Mouse (Mus musculus) lung, postnatal 0 days (tissue): ENCODE data around the gene Olfr769. TPM values are rescaled to one million over a fixed set of nuclear protein-coding genes. Genes with fewer than 3 reads are reported as not detected.
"Not testable (repeated sequence)": the region's sequence is repeated elsewhere in the genome, so short reads cannot be mapped to it uniquely, and the experiment has no call there.

Experiments used
- ATAC-seq: fragments of 200-750 bp; cut with Nextera tagmentation; 2 replicates; pipeline ENCODE4 v1.8.0; 2017; ENCODE audit warnings: moderate library complexity
- DNase-seq: peaks from one replicate; pipeline ENCODE4 v3.0.0-alpha.2; 2016; ENCODE audit warnings: low spot score
- H3K27ac ChIP-seq: fragments of 300-500 bp; sonication (generic); 2 replicates; pipeline ENCODE4 v1.5.1; 2014; ENCODE audit warnings: antibody characterized with exemption, mild to moderate bottlenecking, low read length, mixed read lengths
- H3K27me3 ChIP-seq: fragments of 300-500 bp; sonication (generic); replicated peaks from 2 replicates; pipeline ENCODE4 v1.6.1; 2014; ENCODE audit warnings: low read length, mixed read lengths; ENCODE audit not compliant: insufficient read depth
- H3K36me3 ChIP-seq: fragments of 300-500 bp; sonication (generic); 2 replicates; pipeline ENCODE4 v1.6.1; 2014; ENCODE audit warnings: low read length, mixed read lengths; ENCODE audit not compliant: insufficient read depth
- H3K4me1 ChIP-seq: fragments of 300-500 bp; sonication (generic); 2 replicates; pipeline ENCODE4 v1.6.1; 2014; ENCODE audit warnings: antibody characterized with exemption, low read depth, low read length, mixed read lengths; ENCODE audit not compliant: insufficient read depth
- H3K4me2 ChIP-seq: fragments of 300-500 bp; sonication (generic); replicated peaks from 2 replicates; pipeline ENCODE4 v1.6.1; 2014; ENCODE audit warnings: low read depth, mild to moderate bottlenecking, low read length, moderate library complexity, mixed read lengths
- H3K4me3 ChIP-seq: fragments of 300-500 bp; sonication (generic); 2 replicates; pipeline ENCODE4 v1.5.1; 2014; ENCODE audit warnings: low read depth, low read length
- H3K9ac ChIP-seq: fragments of 300-500 bp; sonication (generic); replicated peaks from 2 replicates; pipeline ENCODE4 v1.6.1; 2014; ENCODE audit warnings: low read depth, mild to moderate bottlenecking
- H3K9me3 ChIP-seq: fragments of 300-500 bp; sonication (generic); 2 replicates; pipeline ENCODE4 v1.6.1; 2016; ENCODE audit warnings: low read length, mixed read lengths
- CTCF ChIP-seq: IDR thresholded peaks from 2 replicates; pipeline ENCODE4 v1.5.1; 2016; ENCODE audit warnings: antibody characterized with exemption, mild to moderate bottlenecking
- EP300 ChIP-seq: IDR thresholded peaks from 2 replicates; pipeline ENCODE4 v1.6.1; 2016; ENCODE audit warnings: antibody characterized with exemption, mild to moderate bottlenecking, control low read depth
- WGBS: fragments of 180-500 bp; shearing (Covaris S2); extraction: QIAGEN DNeasy Blood & Tissue Kit; methylation state at CpG from one replicate; pipeline ENCODE4 v1.1.7; 2014; 5-methylcytosine and 5-hydroxymethylcytosine counted together
- polyA plus RNA-seq: library from polyadenylated mRNA; unstranded; fragments of >200 nt; fragmentation: Nextera tagmentation; extraction: Ambion mirVana; gene quantifications from 2 replicates; pipeline ENCODE4 v1.2.1, GENCODE M21; 2015

Olfr769 gene
- polyA plus RNA-seq: not detected in 2 replicates

DNA sequence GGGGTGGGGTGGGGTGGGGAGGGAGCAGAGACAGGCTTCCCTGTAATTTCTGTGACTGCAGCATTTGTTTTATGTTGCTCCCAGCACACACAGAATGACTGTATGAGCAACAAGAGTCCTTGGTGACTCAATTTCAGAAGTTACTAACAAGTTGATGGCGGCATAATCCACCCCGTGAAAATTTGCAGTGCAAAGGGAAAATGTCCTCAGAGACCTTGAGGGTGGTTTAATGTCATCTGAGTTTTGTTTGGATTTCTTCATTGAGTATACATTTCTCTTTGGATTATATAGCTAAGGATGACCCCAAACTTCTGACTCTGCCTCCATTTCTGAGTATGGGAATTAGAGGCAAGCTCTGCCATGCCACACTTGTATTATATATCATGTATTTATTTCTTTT, at the start of gene Olfr769:
TSS of gene Olfr769 (minus strand) at position 101 of the 400 bp plus-strand sequence.
- no peaks in the 10 kb centered on the region for H3K9me3 ChIP-seq
- H3K4me1 ChIP-seq: no peaks in the 10 kb centered on the region
- H3K4me3 ChIP-seq: no peak within 1 kb of the TSS
- H3K27ac ChIP-seq: no peak within 1 kb of the TSS
- no peaks in the 10 kb centered on the region for H3K27me3 ChIP-seq
- H3K36me3 ChIP-seq: no peaks in the 10 kb centered on the region
- TF ChIP-seq EP300 (no peak), CTCF (no peak)
- no peak within 1 kb of the TSS for H3K4me2 ChIP-seq
- WGBS: 72% methylated on average over 2 of the region's 2 CpGs
- ATAC-seq (no peak), DNase-seq (no peak)
- no peak within 1 kb of the TSS for H3K9ac ChIP-seq

DNA sequence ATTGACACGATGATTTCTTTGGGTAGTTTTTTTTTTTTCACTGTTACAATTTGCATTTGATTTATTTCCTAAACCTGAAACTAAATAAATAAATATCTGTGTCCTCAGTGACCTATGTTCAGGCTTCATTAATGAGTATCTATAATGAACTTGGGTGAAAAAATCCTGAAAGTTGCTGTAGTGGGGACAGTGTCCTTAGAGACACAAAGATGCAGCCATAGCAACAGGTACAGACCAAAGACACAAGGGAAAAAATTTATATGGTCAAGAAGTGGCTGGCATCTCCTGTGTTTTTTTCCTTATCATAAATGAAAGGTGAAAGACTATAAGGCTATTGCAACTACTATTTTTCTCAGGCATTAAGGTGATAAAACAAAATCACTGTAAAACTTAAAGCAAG, 47.0 kb upstream of the Olfr769 start, which contains the start of gene Olfr771:
TSS of gene Olfr771 (minus strand) at position 101 of the 400 bp plus-strand sequence.
- Histone ChIP-seq H3K4me3 (no peak within 1 kb of the TSS), H3K27me3 (no peaks in the 10 kb centered on the region), H3K9ac (no peak within 1 kb of the TSS), H3K27ac (no peak within 1 kb of the TSS), H3K9me3 (no peaks in the 10 kb centered on the region), H3K4me2 (no peak within 1 kb of the TSS), H3K4me1 (no peaks in the 10 kb centered on the region), H3K36me3 (no peaks in the 10 kb centered on the region)
- 73% methylated on average over 1 of the region's 1 CpGs for WGBS
- ATAC-seq (no peak), DNase-seq (no peak)
- TF ChIP-seq EP300: no peak
- TF ChIP-seq CTCF: no peak

DNA sequence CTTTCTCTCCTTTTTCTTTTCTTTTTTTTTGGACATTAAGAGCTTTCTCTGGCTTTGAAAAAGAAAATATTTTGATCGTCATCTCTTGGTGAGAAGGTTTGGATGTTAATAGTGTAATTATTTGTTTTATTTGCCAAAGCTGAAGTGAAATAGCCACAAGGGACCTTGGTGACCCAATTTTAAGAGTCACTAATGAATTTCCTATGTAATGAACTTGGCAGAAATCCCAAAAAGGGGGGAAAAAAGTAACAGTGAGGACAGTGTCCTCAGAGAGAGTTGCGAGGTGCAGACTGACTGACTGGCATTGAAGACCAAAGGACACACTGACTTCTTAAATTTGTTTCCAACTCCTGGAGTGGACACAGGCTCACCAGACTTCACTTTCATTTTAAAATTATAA, 21.2 kb upstream of the Olfr769 start, which contains the start of gene Olfr770:
TSS of gene Olfr770 (minus strand) at position 101 of the 400 bp plus-strand sequence.
- Histone ChIP-seq H3K4me1 (no peaks in the 10 kb centered on the region), H3K9ac (no peak within 1 kb of the TSS), H3K27ac (no peak within 1 kb of the TSS), H3K36me3 (no peaks in the 10 kb centered on the region), H3K27me3 (no peaks in the 10 kb centered on the region), H3K4me3 (no peak within 1 kb of the TSS), H3K4me2 (no peak within 1 kb of the TSS), H3K9me3 (no peaks in the 10 kb centered on the region)
- no peak for ATAC-seq
- no peak for DNase-seq
- no peak for TF ChIP-seq EP300
- WGBS: 74% methylated on average over 2 of the region's 2 CpGs

DNA sequence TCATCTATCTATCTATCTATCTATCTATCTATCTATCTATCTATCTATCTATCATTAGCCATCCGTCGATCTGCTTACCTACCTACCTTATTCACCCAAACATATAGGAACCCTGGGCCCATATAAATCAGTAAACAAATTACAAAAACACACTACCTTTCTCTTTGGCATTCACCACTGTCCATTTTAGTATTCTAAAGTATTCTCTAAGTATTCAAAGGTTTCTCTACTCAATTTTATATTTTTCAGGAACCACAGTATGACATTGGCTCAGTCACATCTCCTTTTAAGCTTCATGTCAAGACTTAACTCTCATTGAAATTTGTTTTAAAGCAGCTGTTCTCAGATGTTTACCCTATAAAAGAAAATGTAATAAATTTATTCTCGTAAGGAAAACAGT, 2.5 kb downstream of the Olfr769 start:
- WGBS: 91% methylated on average over 3 of the region's 3 CpGs
- H3K9me3 ChIP-seq: no peaks in the 10 kb centered on the region
- H3K4me3 ChIP-seq: no peak overlapping the region
- H3K27me3 ChIP-seq: no peaks in the 10 kb centered on the region
- no peak for DNase-seq
- H3K36me3 ChIP-seq: no peaks in the 10 kb centered on the region
- H3K27ac ChIP-seq: no peak overlapping the region
- no peak for ATAC-seq
- TF ChIP-seq EP300 (no peak), CTCF (no peak)
- H3K9ac ChIP-seq: no peak overlapping the region
- no peaks in the 10 kb centered on the region for H3K4me1 ChIP-seq
- H3K4me2 ChIP-seq: no peak overlapping the region

DNA sequence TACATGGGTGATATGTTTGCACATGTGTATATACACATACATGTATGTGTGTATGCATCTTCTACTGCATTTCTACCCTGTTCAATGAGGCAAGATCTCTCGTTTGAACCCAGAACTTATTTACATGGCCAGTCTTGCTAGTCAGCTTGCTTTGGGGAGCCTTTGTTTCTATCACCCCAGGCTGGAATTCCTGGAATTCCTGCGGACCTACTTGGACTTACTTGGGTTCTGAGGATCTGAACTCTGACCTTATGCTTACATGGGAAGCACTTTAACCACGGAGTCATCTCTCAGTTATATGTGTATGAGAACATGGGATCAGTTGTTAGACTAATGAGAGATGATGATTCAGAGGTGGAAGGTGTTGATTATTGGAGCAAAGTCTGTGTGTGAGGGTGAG, 16.4 kb downstream of the Olfr769 start:
- Histone ChIP-seq H3K27ac (no peak overlapping the region), H3K9ac (no peak overlapping the region), H3K4me2 (no peak overlapping the region), H3K27me3 (no peaks in the 10 kb centered on the region), H3K4me1 (no peaks in the 10 kb centered on the region), H3K4me3 (no peak overlapping the region), H3K36me3 (no peaks in the 10 kb centered on the region), H3K9me3 (no peaks in the 10 kb centered on the region)
- TF ChIP-seq EP300 (no peak), CTCF (no peak)
- DNase-seq (no peak), ATAC-seq (no peak)
- 26% methylated on average over 3 of the region's 3 CpGs for WGBS

DNA sequence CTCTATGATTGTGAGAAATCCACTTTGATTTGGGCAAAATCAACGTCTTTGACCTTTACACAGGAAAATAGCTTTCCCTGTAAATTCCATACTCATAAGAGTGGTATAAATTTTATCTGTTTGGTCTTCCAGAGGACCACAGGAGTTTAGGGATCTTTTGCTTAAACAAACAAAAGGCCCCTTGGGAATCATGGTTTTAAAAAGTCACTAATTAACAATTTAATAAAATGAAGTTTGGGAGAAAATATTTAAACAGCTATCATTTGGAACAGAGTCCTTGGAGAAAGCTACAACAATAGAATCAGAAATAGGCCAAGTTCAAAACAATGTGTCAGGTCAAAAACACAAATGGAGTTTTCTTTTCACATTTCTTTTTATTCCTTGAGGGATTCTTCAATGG, 18.4 kb downstream of the Olfr769 start, which contains the start of gene Olfr768:
TSS of gene Olfr768 (minus strand) at position 101 of the 400 bp plus-strand sequence.
- no peak for DNase-seq
- no peak for ATAC-seq
- Histone ChIP-seq H3K27ac (no peak within 1 kb of the TSS), H3K9me3 (no peaks in the 10 kb centered on the region), H3K9ac (no peak within 1 kb of the TSS), H3K4me1 (no peaks in the 10 kb centered on the region), H3K36me3 (no peaks in the 10 kb centered on the region), H3K4me3 (no peak within 1 kb of the TSS), H3K27me3 (no peaks in the 10 kb centered on the region), H3K4me2 (no peak within 1 kb of the TSS)
- TF ChIP-seq EP300 (no peak), CTCF (no peak)
- 76% methylated on average over 1 of the region's 1 CpGs for WGBS

DNA sequence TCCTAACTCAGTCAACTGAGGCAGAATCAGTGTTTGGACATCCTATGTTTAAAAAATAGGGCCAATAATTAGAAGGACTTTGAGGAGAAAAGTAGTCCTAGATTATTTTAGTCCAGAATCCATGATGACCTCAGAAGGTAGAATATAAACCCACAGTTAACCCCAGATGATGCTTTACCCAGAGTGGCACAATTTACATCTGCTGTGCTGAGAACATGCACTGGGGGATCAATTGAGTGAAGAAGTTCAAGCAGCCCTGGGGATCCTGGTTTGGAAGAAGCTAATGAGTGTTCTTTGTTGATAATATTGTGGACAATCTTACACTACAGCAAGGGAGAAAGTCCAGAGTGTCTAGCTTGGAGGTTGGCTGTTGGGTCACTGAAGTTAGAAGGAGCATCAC, 34.9 kb downstream of the Olfr769 start, which contains the start of gene Olfr767:
TSS of gene Olfr767 (minus strand) at position 101 of the 400 bp plus-strand sequence.
- H3K9ac ChIP-seq, H3K27ac ChIP-seq, H3K4me1 ChIP-seq, H3K9me3 ChIP-seq, ATAC-seq, DNase-seq, H3K4me2 ChIP-seq, H3K27me3 ChIP-seq, H3K4me3 ChIP-seq, H3K36me3 ChIP-seq: not testable (repeated sequence)
